Mouse (Mus musculus): ENCODE results near the gene Irf9. TPM values are rescaled to one million over a fixed set of nuclear protein-coding genes. Genes with fewer than 3 reads are reported as not detected.

Irf9 gene
- polyA plus RNA-seq, 1 experiment from 2014 or later, result 8.7 TPM

DNA sequence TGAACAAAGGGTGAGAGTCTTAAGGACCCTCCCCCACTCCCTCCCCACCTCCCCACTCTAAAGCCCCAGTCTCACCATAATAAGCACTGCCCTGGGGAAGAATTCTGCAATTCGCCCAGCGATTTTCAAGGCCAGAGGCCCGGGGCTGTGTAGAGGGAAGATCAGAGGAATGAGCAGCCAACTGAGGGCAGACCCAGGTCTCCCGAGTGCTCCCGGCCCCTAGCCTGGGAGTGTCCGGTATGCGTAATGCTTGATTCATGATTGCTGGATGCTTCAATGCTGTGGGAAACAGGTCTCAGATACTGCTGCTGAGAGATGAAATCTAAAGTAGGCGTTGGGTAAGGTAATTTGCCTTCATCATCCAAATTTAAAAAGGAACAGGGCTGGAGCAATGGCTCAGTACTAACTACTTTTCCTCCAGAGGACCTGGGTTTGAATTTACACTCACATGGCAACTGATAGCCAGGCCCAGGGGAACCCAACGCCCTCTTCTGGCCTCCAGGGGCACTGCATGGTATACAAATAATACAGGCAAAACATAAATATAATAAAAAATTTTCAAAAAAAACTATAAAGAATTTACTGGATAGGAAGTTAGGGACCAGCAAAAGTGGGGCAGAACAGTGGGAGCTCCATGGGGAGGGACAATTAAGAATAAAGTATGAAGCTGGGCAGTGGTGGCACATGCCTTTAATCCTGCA is 21.2 kb upstream of the Irf9 start:
- 75% methylated on average over 9 of the region's 9 CpGs for WGBS
- no peaks in the 10 kb centered on the region for H3K9me3 ChIP-seq (replicated peaks)

DNA sequence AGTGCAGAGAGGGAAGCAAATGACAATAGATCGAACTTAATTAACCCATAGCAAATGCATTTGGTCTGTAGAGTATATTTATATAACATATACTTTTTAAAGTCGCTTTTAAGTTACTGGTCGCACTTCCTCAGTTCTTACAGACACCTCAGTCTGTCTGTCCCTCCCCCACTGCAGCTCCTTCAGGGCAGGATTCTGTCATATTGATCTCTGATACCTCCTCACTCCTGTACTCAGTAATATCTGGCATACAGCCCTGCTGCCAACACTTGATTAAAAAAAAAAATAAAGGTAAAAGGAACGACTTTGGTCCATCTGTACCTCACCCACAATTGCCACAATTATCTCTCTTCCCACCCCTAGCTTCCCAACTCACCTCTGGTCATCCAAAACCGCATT is 19.1 kb upstream of the Irf9 start:
- 33% methylated on average over 5 of the region's 5 CpGs for WGBS
- H3K4me2 ChIP-seq, result peak overlapping the region; percentile 96
- no peaks in the 10 kb centered on the region for H3K9me3 ChIP-seq (replicated peaks)
- H3K9ac ChIP-seq, result peak overlapping the region; percentile 79; the same call in 1 of the 2 replicates
- H3K4me3 ChIP-seq, result peak overlapping the region; percentile 72
- H3K4me1 ChIP-seq (replicated peaks), result peaks cover 20% of the 10 kb centered on the region
- H3K27me3 ChIP-seq (replicated peaks), result no peaks in the 10 kb centered on the region
- peak overlapping the region; percentile 81; the same call in 1 of the 2 replicates for H3K27ac ChIP-seq (ENCODE audit: poor library complexity, severe bottlenecking)
- no peak for ATAC-seq (ENCODE audit: insufficient number of reproducible peaks, low FRiP score)
- H3K36me3 ChIP-seq, result peaks cover 44% of the 10 kb centered on the region

More for the DNA sequence above, 21.2 kb upstream of the Irf9 start:
- Histone ChIP-seq H3K9ac (no peak overlapping the region), H3K4me3 (no peak overlapping the region), H3K27ac (ENCODE audit: poor library complexity, severe bottlenecking) (no peak overlapping the region), H3K4me1 (replicated peaks) (peaks cover 34% of the 10 kb centered on the region), H3K27me3 (replicated peaks) (no peaks in the 10 kb centered on the region), H3K36me3 (peaks cover 35% of the 10 kb centered on the region), H3K4me2 (no peak overlapping the region)
- ATAC-seq (ENCODE audit: insufficient number of reproducible peaks, low FRiP score), result no peak

DNA sequence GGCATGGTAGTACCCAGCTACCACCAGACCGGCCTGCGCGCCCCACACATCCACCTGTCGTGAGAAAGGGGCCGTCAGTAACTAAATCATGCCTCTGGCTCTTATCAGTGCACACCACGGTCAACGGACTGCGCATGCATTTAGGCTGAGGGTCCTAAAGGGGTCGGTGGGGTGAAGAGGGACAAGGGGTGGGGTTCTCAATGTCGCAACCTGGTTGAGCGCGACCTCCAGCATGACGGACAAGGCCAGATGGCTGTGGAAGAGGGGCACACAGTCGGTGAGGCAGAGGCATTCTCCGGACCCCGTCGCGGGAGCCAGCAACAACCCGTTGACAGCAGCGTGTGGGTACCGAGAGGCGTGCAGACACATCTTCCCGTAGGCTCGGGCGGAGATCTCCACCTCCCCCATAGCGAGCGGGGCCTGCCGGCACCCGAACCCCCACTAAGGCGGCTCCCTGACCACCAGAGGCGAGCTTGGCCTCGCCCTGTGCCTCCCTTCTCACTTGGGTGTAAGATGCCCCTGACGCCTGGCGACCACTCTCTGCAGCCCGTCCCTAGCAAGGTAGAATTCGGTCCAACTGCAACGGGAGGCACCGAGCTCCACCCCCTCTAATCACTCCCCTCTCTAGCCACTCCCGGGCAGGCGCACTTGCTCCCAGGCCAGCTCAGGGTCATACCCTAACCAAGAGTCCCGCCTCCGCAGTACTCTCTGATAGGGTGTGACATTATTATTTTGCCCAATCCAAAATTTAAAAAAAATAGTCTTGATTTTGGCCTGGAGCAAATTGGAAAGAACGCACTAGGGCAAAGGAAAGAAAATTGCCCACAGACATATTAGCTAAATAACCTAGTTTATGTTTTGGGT is 18.4 kb upstream of the Irf9 start, which contains the start of gene Emc9:
TSS of gene Emc9 (minus strand) at position 601 of the 864 bp plus-strand sequence.
- Histone ChIP-seq H3K4me3 (peak within 1 kb of the TSS; percentile 72), H3K9ac (peak within 1 kb of the TSS; percentile 79), H3K36me3 (peaks cover 39% of the 10 kb centered on the region), H3K4me1 (replicated peaks) (peaks cover 17% of the 10 kb centered on the region), H3K27ac (ENCODE audit: poor library complexity, severe bottlenecking) (peak within 1 kb of the TSS; percentile 81), H3K4me2 (peak within 1 kb of the TSS; percentile 96), H3K9me3 (replicated peaks) (no peaks in the 10 kb centered on the region), H3K27me3 (replicated peaks) (no peaks in the 10 kb centered on the region)
- ATAC-seq (ENCODE audit: insufficient number of reproducible peaks, low FRiP score), result peak; percentile 90
- under 1% methylated on average over 43 of the region's 43 CpGs for WGBS

DNA sequence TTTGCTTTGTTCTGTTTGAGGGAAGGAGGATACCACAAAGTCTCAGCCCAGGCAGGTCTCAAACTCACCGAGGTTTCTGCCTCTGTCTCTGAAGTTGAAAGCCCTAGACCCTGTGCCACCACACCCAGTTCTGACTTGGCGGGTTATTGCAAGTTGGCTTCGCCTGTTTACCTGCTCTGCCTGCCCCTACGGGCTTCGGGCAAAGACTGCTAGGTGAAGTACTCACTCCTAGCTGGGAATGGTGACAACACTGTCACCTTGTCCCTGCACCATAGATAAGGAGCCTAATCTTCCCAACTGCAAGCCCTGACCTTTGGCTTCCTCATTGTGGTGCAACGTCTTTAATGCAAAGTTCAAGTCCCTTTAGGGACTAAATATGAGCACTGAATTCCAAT is 17.8 kb upstream of the Irf9 start:
- H3K4me1 ChIP-seq (replicated peaks), result peaks cover 22% of the 10 kb centered on the region
- H3K9me3 ChIP-seq (replicated peaks), result no peaks in the 10 kb centered on the region
- peak; percentile 44; the same call in 1 of the 2 replicates for ATAC-seq (ENCODE audit: insufficient number of reproducible peaks, low FRiP score)
- peak overlapping the region; percentile 7; the same call in 1 of the 2 replicates for H3K27ac ChIP-seq (ENCODE audit: poor library complexity, severe bottlenecking)
- no peak overlapping the region for H3K9ac ChIP-seq
- WGBS, result 36% methylated on average over 6 of the region's 6 CpGs
- peaks cover 33% of the 10 kb centered on the region for H3K36me3 ChIP-seq
- H3K4me3 ChIP-seq, result 0 out of 2 replicates have a peak overlapping the region, but pooled peaks have one; percentile 72
- H3K27me3 ChIP-seq (replicated peaks), result no peaks in the 10 kb centered on the region
- peak overlapping the region; percentile 96 for H3K4me2 ChIP-seq

DNA sequence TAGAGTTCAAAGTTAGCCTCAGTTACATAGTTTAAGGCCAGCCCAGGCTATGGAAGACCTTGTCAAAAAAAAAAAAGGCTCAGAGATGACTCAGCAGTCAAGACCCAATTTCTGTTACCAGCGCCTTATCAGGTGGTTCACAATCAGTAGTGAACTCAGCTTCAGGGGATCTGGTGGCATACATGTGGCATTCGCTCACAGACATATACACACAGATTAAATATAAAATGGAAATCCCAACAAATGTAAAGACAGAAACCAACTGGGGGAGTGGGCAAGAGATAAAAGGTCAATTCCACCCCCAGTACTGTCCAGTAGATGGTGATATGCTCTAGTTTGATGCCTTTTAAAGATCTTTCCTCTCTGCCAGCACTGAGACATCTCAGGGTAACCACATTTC is 17.2 kb upstream of the Irf9 start:
- 74% methylated on average over 2 of the region's 2 CpGs for WGBS
- peaks cover 22% of the 10 kb centered on the region for H3K4me1 ChIP-seq (replicated peaks)
- no peak overlapping the region for H3K9ac ChIP-seq
- no peaks in the 10 kb centered on the region for H3K9me3 ChIP-seq (replicated peaks)
- peaks cover 27% of the 10 kb centered on the region for H3K36me3 ChIP-seq
- no peak overlapping the region for H3K4me3 ChIP-seq
- H3K27me3 ChIP-seq (replicated peaks), result no peaks in the 10 kb centered on the region
- ATAC-seq (ENCODE audit: insufficient number of reproducible peaks, low FRiP score), result no peak
- no peak overlapping the region for H3K4me2 ChIP-seq
- H3K27ac ChIP-seq (ENCODE audit: poor library complexity, severe bottlenecking), result 0 out of 2 replicates have a peak overlapping the region, but pooled peaks have one; percentile 8

DNA sequence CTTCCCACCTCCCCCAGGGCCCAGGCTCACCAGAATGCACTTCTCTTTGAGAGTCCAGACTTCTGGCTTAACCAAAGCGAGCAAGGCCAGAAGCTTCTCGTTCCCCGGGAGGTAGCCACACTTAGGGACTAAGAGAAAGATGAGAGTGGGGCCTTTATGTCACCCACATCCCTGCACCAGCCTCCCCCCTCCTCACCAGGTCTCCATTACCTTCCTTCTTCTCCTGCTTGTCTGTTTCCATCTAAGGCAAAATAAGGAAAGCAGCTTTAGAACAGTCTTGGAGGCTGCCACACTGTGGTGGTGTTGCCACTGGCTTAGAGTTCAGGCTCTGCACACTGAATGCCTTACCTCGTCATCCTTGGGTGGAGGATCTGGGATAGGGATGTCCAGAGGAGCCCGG is 14.1 kb upstream of the Irf9 start:
- H3K27ac ChIP-seq (ENCODE audit: poor library complexity, severe bottlenecking), result no peak overlapping the region

DNA sequence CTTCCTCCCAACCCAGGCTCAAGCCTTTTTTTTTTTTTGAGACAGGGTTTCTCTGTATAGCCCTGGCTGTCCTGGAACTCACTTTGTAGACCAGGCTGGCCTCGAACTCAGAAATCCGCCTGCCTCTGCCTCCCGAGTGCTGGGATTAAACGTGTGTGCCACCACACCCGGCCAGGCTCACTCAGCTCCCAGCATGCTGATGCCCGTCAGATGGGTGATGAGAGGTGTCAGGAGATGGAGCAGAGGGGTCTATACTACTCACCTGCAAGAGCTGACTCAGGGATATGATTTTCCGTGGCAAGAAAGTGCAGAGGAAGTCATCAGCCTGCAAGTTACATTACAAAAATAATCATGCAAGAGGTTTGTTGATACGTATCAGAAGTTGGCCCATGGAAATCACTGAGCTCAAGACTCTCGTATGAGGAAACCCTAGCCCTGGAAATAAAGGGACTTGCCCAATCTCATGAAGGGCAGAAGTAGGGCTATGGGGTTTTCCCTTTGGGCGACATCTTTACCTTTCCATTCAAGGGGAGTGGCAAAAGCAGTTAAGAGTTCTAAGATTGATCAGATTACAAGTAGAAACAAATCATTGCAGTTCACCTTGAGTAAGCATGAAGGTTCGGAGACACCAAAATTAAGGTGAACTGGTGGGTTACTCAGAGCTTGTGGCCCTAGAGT is 13.5 kb upstream of the Irf9 start:
- peaks cover 31% of the 10 kb centered on the region for H3K4me1 ChIP-seq (replicated peaks)
- peak overlapping the region; percentile 95 for H3K4me2 ChIP-seq
- 86% methylated on average over 11 of the region's 11 CpGs for WGBS
- H3K9me3 ChIP-seq (replicated peaks), result no peaks in the 10 kb centered on the region
- peaks cover 26% of the 10 kb centered on the region for H3K36me3 ChIP-seq
- peak overlapping the region; percentile 77 for H3K9ac ChIP-seq
- no peak for ATAC-seq (ENCODE audit: insufficient number of reproducible peaks, low FRiP score)
- peak overlapping the region; percentile 98; the same call in 1 of the 2 replicates for H3K27ac ChIP-seq (ENCODE audit: poor library complexity, severe bottlenecking)
- no peaks in the 10 kb centered on the region for H3K27me3 ChIP-seq (replicated peaks)
- H3K4me3 ChIP-seq, result peak overlapping the region; percentile 98

More for the DNA sequence above, 14.1 kb upstream of the Irf9 start:
- Histone ChIP-seq H3K4me3 (no peak overlapping the region), H3K4me2 (no peak overlapping the region), H3K9me3 (replicated peaks) (no peaks in the 10 kb centered on the region), H3K27me3 (replicated peaks) (no peaks in the 10 kb centered on the region), H3K4me1 (replicated peaks) (peaks cover 37% of the 10 kb centered on the region), H3K36me3 (peaks cover 19% of the 10 kb centered on the region), H3K9ac (no peak overlapping the region)
- ATAC-seq (ENCODE audit: insufficient number of reproducible peaks, low FRiP score), result no peak
- WGBS, result 90% methylated on average over 5 of the region's 5 CpGs

DNA sequence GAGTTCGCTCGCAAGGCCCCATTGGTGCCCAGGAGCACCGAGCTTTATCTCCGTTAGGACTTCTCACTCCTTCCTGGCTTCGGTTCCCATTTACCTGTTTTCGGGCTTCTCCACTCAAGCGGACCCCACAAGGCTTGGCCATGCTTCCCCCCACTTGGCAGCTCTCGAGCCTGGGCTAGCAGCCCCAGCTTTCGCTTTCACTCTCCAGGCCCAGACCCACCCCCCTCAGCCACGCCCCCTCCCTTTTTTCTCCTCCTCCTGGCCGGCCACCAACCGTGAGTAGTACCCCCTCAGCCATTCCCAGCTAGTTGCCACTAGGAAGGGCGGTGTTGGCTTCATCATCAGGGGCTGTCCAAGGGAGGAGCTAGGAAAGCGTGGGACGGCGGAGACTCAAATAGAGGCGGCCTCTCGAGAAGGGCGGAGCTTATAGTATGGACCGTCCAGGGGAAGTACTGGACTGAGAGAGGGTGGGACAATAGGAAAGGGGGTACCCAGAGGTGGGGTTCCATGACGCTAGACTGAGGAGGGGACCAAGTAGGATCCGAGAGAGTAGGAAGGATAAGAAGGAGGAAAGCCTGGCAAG is 12.5 kb upstream of the Irf9 start, which contains the start of gene Psme2:
TSS of gene Psme2 (minus strand) at position 366 of the 583 bp plus-strand sequence.
- peak; percentile 95 for ATAC-seq (ENCODE audit: insufficient number of reproducible peaks, low FRiP score)
- no peaks in the 10 kb centered on the region for H3K27me3 ChIP-seq (replicated peaks)
- under 1% methylated on average over 22 of the region's 22 CpGs for WGBS
- peaks cover 26% of the 10 kb centered on the region for H3K4me1 ChIP-seq (replicated peaks)
- H3K36me3 ChIP-seq, result peaks cover 35% of the 10 kb centered on the region
- peak within 1 kb of the TSS; percentile 95 for H3K9ac ChIP-seq
- H3K4me2 ChIP-seq, result peak within 1 kb of the TSS; percentile 95
- H3K27ac ChIP-seq (ENCODE audit: poor library complexity, severe bottlenecking), result peak within 1 kb of the TSS; percentile 98
- H3K4me3 ChIP-seq, result peak within 1 kb of the TSS; percentile 98
- H3K9me3 ChIP-seq (replicated peaks), result no peaks in the 10 kb centered on the region

DNA sequence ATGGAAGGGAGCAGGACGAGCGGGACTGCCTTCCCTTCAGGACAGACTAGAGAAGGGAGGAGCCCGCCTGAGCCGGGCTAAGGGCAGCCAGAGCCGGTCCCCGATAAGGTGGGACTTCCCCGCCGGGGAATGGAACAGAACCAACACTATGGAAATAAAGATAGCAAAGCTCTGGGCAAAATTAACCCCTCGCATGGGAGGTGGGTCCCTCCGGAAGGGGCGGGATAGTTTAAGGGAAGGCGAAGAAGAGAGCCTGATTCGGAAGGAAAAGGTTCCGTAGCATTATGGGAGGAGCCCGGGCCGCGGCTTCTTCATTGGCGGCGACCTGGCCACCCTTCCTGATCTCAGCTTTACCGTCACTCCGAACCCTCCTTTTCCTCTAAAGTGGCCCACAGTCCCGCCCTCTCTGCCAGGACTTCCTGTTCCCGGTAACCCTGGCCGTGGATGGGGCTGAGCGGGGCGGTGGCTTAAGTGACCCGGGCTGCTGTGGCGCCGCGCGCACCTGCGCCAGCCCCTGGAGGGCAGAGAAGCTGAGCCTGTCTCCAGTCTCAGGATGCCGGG is 12.0 kb upstream of the Irf9 start, which contains the start of gene Rnf31:
TSS of gene Rnf31 (plus strand) at position 378 of the 561 bp plus-strand sequence.
- ATAC-seq (ENCODE audit: insufficient number of reproducible peaks, low FRiP score), result peak; percentile 90
- H3K36me3 ChIP-seq, result peaks cover 41% of the 10 kb centered on the region
- H3K9me3 ChIP-seq (replicated peaks), result no peaks in the 10 kb centered on the region
- peak within 1 kb of the TSS; percentile 95 for H3K4me2 ChIP-seq
- H3K27ac ChIP-seq (ENCODE audit: poor library complexity, severe bottlenecking), result peak within 1 kb of the TSS; percentile 98
- H3K4me3 ChIP-seq, result peak within 1 kb of the TSS; percentile 98
- WGBS, result under 1% methylated on average over 33 of the region's 33 CpGs
- H3K4me1 ChIP-seq (replicated peaks), result peaks cover 25% of the 10 kb centered on the region
- no peaks in the 10 kb centered on the region for H3K27me3 ChIP-seq (replicated peaks)
- peak within 1 kb of the TSS; percentile 95 for H3K9ac ChIP-seq

DNA sequence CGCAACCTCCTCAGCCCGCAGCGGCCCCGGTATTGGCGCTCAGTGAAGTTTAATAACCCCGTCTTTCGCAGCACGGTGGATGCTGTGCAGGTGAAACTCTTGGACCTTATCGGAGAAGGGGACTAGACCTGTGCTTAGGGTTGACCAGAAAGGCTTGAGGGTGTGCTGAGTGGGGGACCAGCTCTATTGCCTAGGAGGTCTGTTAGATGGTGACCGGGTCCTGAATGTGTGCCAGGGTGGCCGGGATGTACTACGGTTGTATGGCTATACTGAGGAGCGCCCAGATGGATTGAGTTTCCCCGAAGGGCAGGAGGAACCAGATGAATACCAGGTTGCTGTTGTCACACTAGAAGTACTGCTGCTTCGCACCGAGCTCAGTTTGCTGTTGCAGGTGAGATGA is 11.1 kb upstream of the Irf9 start:
- peak overlapping the region; percentile 98 for H3K4me3 ChIP-seq
- no peak for ATAC-seq (ENCODE audit: insufficient number of reproducible peaks, low FRiP score)
- H3K27me3 ChIP-seq (replicated peaks), result no peaks in the 10 kb centered on the region
- peaks cover 25% of the 10 kb centered on the region for H3K4me1 ChIP-seq (replicated peaks)
- no peaks in the 10 kb centered on the region for H3K9me3 ChIP-seq (replicated peaks)
- H3K9ac ChIP-seq, result peak overlapping the region; percentile 95
- H3K4me2 ChIP-seq, result peak overlapping the region; percentile 95
- H3K27ac ChIP-seq (ENCODE audit: poor library complexity, severe bottlenecking), result peak overlapping the region; percentile 98
- WGBS, result 8% methylated on average over 16 of the region's 16 CpGs
- H3K36me3 ChIP-seq, result peaks cover 44% of the 10 kb centered on the region

All from heart, embryonic 12.5 days (tissue).